Mouse (Mus musculus): ENCODE data around the gene Diras1.

The Diras1 gene

GRCm38 (mm10) chr10:81027331-81027730, 1.9 kb upstream of the Diras1 start:
- DNase-seq = no peak

DNA sequence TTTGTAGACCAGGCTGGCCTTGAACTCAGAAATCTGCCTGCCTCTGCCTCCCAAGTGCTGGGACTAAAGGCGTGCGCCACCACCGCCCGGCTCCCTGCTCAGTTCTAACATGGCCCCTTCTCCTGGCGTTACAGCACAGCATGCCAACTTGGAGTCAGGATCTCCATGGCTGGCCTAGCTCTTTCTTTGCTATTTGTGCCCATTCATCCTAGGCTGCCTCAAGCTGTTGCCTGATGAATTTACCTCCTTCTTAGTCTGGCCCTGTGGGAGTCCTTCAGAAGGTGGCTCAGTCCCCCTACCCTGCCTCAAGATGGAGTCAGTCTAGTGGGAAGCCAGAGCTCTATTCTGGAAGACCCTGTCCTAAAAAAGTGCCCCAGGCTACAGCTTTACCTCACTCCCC, 1.4 kb upstream of the Diras1 start:
- DNase-seq = no peak

DNA sequence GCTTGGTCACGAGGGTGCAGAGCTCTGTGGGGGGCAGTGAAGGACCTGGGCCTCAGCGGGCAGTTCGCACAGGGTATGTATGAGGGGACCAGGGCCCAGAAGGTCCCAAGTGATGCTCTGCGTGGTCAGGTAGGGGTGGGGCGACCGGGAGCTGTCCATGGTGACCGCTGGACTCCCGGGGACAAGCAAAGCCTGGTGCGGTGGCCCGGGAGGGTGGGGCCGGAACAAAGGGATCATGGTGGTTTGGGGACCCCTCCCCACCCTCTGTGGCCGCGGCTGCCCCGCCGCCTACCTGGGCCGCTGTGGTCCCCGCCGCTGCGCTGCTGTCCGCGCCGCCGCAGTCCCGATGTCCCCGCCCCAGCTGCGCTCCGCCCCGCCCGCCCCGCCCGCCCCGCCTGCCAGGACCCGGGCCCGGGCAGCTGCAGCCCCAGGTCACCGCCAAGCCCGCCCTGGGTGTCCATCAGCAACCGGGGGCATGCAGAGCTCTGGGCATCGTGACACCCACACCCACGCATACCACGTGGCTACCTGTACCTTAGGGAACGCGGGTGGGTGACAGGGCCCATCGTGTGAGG, 328 bp downstream of the Diras1 start:
- DNase-seq = no peak

DNA sequence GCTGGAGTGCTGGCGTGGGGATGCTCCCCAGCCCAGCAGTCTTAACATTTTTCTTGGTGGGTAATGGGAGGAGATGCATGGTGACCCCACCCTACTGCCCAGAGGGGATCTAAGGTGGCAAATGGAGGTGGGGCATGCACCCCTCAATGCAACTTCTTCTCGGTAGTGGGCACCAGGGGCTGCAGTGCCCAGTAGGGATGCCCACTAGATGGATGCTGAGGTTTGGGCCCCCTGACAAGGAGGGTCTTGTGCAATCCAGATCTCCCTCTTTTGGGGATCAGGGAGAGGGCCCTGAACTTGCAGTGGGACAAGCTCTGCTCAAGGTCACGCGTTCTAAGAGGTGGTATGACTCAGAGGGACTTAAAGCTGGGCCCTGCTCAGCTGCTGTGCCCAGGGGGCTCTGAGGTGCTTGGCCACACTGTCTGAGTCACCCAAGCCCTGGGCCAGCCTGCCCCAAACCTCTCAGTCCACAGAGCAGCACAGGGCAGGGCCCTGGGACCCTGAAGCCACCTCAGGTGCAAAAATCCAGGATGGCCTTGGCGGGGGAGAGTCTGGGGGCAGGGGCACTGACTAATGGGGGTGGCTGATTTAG, 1.0 kb downstream of the Diras1 start:
- no peak for DNase-seq

- DNase-seq = no peak
Measured at GRCm38 (mm10) chr10:81022744-81023143, 2.7 kb downstream of the Diras1 start.

- no peak for DNase-seq
Measured at GRCm38 (mm10) chr10:81021547-81022110, 3.8 kb downstream of the Diras1 start.

GRCm38 (mm10) chr10:81020207-81020606, 5.3 kb downstream of the Diras1 start:
- no peak for DNase-seq

GRCm38 (mm10) chr10:81019687-81020086, 5.8 kb downstream of the Diras1 start:
- no peak for DNase-seq

- DNase-seq = no peak
Measured at GRCm38 (mm10) chr10:81018326-81018725, 7.1 kb downstream of the Diras1 start.

GRCm38 (mm10) chr10:81016645-81017044, 8.8 kb downstream of the Diras1 start:
- peak; percentile 37 to 44 for DNase-seq

DNA sequence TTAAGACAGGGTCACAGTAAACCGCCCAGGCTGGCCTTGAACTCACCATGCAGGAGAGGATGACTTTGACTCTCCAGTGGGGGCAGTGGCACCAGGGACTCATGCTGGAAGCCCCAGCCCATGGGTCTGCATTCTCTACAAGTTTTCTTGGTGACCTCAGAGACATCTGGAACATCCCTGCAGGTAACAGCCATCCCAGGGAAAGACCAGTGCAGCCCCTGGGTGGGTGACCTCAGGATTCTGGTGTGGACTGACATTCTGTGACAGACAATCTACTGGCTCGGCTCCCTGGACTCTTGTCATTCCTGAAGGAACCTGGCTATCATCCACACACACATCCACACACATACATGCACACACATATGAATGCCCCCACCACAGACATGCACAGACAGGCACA, 9.8 kb downstream of the Diras1 start:
- no peak for DNase-seq

- peak; percentile 96 to 97 for DNase-seq
Measured at GRCm38 (mm10) chr10:81014393-81015384, 10.8 kb downstream of the Diras1 start, which contains the start of gene Gng7. TSS of gene Gng7 (minus strand) at chr10:81014945.

GRCm38 (mm10) chr10:81010851-81011250, 14.6 kb downstream of the Diras1 start:
- DNase-seq = no peak

DNA sequence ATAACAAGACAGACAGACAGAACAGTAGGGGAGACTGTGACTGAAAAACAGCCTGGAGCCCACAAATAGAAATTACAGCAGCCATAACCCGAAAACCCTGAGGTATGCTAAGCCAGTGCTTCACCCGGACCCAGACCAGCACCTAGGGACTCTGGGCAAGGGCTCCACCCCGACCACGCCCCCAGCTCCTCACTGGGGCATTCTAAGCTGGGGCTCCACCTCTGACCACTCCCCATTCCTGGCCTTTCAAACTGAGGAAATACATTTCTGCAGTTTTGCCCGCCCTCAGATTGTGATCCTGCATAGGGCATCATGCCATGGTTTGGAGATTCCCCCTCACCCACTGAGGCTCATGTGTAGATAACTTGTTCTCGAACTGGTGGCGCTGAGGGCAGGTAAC, 18.2 kb downstream of the Diras1 start:
- no peak for DNase-seq

- no peak for DNase-seq
Measured at GRCm38 (mm10) chr10:81006005-81006677, 19.3 kb downstream of the Diras1 start.

- no peak for DNase-seq
Measured at GRCm38 (mm10) chr10:81001161-81001560, 24.3 kb downstream of the Diras1 start.

- DNase-seq = no peak
Measured at GRCm38 (mm10) chr10:81000197-81001062, 25.0 kb downstream of the Diras1 start.

GRCm38 (mm10) chr10:80999362-81000196, 25.9 kb downstream of the Diras1 start:
- DNase-seq = peak; percentile 85 to 89

DNA sequence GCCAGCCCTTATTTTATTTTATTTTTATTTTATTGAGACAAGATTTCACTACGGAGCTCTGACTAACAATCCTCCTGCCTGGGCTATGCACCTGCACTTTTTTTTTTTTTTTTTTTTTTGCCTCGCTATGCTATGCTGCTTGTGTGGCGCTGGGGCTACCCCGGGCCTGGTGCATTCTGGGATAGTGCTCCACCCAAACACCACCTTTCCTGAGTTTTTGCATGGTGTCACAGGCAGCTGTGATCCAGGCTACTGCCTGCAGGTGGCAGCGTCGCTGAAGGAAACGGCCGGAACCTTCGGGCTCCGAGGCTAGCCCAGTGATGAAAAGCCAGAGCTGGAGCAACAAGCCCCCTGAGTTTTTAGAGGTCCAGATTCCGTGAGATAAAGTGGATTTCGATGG, 26.7 kb downstream of the Diras1 start:
- peak; percentile 36 to 59 for DNase-seq

DNA sequence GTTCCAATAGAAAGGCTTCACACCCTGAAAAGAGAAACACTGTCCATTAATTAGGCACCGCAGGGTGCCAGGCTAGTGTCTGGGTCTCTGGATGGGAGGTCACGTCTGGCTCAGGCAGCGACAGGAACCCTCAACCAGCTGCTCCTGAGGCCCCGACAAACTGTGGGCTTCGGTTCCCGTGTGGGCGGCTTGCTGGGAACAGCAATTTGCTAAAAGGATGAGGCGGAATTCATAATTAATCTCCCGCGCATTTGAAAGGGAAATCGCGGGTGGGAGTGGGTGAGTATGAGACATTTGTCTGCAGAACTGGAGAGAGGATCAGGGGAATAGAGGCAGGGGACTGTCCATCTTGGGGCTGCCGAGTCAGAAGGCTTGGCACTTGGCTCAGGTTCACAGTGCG, 27.4 kb downstream of the Diras1 start:
- DNase-seq = no peak

GRCm38 (mm10) chr10:80997332-80997731, 28.1 kb downstream of the Diras1 start:
- DNase-seq = no peak

Measured in lung, adult 18-20 months (tissue).